Mouse (Mus musculus) embryonic facial prominence, embryonic 11.5 days (tissue): ENCODE measurements around the gene Raet1e. TPM values are rescaled to one million over a fixed set of nuclear protein-coding genes. Genes with fewer than 3 reads are reported as not detected.
A peak's percentile ranks its signal among the peaks of the same experiment; 100 is the strongest.
"Not testable (repeated sequence)": the region's sequence is repeated elsewhere in the genome, so short reads cannot be mapped to it uniquely, and the experiment has no call there.

Source experiments
- ATAC-seq: fragments of 200-750 bp; cut with Nextera tagmentation; replicated peaks from 2 replicates; pipeline ENCODE4 v1.8.0; 2017; ENCODE audit warnings: low read depth; ENCODE audit not compliant: insufficient number of reproducible peaks, low FRiP score, low TSS enrichment
- DNase-seq: peaks from one replicate; pipeline ENCODE4 v3.0.0-alpha.2; 2015; ENCODE audit warnings: low spot score
- H3K27ac ChIP-seq: fragments of 300-500 bp; sonication (generic); replicated peaks from 2 replicates; pipeline ENCODE4 v1.5.1; 2014; ENCODE audit warnings: mild to moderate bottlenecking, low read depth, low read length, control low read depth
- H3K27me3 ChIP-seq: fragments of 300-500 bp; sonication (generic); 2 replicates; pipeline ENCODE4 v1.6.1; 2014; ENCODE audit warnings: mild to moderate bottlenecking, low read length, moderate library complexity, mixed read lengths; ENCODE audit not compliant: control insufficient read depth, insufficient read depth
- H3K36me3 ChIP-seq: fragments of 300-500 bp; sonication (generic); replicated peaks from 2 replicates; pipeline ENCODE4 v1.6.1; 2014; ENCODE audit warnings: low read depth, mild to moderate bottlenecking, low read length, moderate library complexity, mixed read lengths; ENCODE audit not compliant: control insufficient read depth, insufficient read depth
- H3K4me1 ChIP-seq: fragments of 300-500 bp; sonication (generic); 2 replicates; pipeline ENCODE4 v1.6.1; 2014; ENCODE audit warnings: low read length, mixed read lengths; ENCODE audit not compliant: control insufficient read depth, insufficient read depth
- H3K4me2 ChIP-seq: fragments of 300-500 bp; sonication (generic); 2 replicates; pipeline ENCODE4 v1.6.1; 2014; ENCODE audit warnings: low read depth, mild to moderate bottlenecking, control low read depth, low read length, moderate library complexity
- H3K4me3 ChIP-seq: fragments of 300-500 bp; sonication (generic); 2 replicates; pipeline ENCODE4 v1.5.1; 2014; ENCODE audit warnings: low read depth, low read length, control low read depth
- H3K9ac ChIP-seq: fragments of 300-500 bp; sonication (generic); replicated peaks from 2 replicates; pipeline ENCODE4 v1.6.1; 2014; ENCODE audit warnings: mild to moderate bottlenecking, control low read depth, low read length
- H3K9me3 ChIP-seq: fragments of 300-500 bp; sonication (generic); replicated peaks from 2 replicates; pipeline ENCODE4 v1.6.1; 2016; ENCODE audit warnings: mild to moderate bottlenecking, low read length, inconsistent platforms, mixed read lengths; ENCODE audit not compliant: control insufficient read depth
- WGBS: fragments of 180-500 bp; shearing (Covaris S2); extraction: QIAGEN DNeasy Blood & Tissue Kit; methylation state at CpG from one replicate; pipeline ENCODE4 v1.1.7; 2014; 5-methylcytosine and 5-hydroxymethylcytosine counted together
- polyA plus RNA-seq: library from polyadenylated mRNA; unstranded; fragments of >200 nt; fragmentation: Nextera tagmentation; extraction: Ambion mirVana; gene quantifications from 2 replicates; pipeline ENCODE4 v1.2.1, GENCODE M21; 2014

The Raet1e gene
- polyA plus RNA-seq, 1 experiment from 2014 or later = 11.3 TPM

- no peaks in the 10 kb centered on the region for H3K9me3 ChIP-seq
- DNase-seq = peak; percentile 26
- H3K4me3 ChIP-seq = peak overlapping the region; percentile 32; the same call in 1 of the 2 replicates
- H3K36me3 ChIP-seq = no peaks in the 10 kb centered on the region
- peak overlapping the region; percentile 59 for H3K4me2 ChIP-seq
- H3K4me1 ChIP-seq = no peaks in the 10 kb centered on the region
- peaks cover 11% of the 10 kb centered on the region; the same call in 1 of the 2 replicates for H3K27me3 ChIP-seq
- ATAC-seq = no peak
- H3K9ac ChIP-seq = no peak overlapping the region
- no peak overlapping the region for H3K27ac ChIP-seq
- WGBS = 6% methylated on average over 19 of the region's 19 CpGs
These were observed 116.2 kb downstream of the Raet1e start for GRCm38 (mm10) chr10:22274445-22275057.

DNA sequence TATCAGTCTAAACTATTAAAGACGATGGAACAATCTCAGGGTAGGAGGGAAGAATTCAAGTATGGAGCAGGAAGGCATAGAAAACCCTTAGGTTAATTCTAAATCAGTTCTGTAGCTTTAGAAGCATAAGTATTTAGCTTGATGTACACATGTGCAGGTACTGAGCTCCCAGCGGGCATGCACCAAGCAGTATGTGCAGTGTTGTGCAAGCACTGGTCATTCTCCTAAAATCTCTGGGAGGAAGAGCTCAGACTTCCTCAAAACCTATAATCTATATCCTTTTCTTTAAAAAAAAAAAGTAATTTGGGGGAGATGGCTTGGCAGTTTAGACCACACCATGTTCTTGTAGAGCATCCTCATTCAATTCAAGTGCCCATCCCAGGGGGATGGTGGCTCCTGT is 120.1 kb downstream of the Raet1e start:
- H3K27ac ChIP-seq, H3K4me1 ChIP-seq, H3K4me2 ChIP-seq, H3K36me3 ChIP-seq, DNase-seq, H3K9me3 ChIP-seq, H3K9ac ChIP-seq, H3K27me3 ChIP-seq, H3K4me3 ChIP-seq, ATAC-seq: not testable (repeated sequence)
- WGBS = 86% methylated on average over 2 of the region's 2 CpGs

DNA sequence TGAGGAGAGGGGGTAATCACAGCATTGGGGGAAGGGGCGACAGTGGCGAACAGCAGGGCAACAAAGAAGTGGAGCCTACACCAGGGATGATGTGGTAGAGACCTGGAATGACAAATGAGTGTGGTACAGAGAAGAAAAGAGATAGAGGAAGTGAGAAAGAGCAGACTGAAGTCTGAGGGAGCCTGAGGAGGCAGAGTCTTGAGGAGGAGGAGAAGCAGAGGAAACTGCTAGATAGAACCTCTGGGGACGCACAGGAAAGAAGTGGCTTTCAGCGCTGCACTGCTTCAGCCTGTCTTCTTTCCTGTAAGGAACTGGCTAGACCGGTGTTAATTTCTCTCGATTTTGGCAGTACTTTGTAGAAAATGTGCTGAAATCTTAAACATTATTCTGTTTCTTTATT is 124.4 kb downstream of the Raet1e start:
- 50% methylated on average over 6 of the region's 6 CpGs for WGBS

DNA sequence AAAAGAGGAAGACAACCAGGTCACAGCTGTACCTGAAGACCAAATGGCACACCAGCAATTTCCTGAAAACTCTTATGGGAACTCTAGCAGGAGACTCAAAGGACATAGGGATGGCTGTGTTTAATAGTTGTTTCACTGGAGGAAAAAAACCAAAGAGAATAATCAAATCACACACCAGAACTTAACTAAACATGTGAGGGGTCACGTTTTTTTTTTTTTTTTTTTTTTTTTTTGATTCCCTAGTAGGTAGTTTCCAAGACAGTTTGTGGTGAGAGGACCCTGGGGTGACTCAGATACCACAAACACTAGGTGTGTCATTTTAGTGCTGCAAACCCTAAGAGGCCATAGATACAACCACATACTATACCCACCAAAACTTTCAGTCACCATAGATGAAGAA is 137.3 kb downstream of the Raet1e start:
- 38% methylated on average over 1 of the region's 1 CpGs for WGBS
- no peak overlapping the region for H3K9ac ChIP-seq
- no peak overlapping the region for H3K4me2 ChIP-seq
- ATAC-seq (no peak), DNase-seq (no peak)
- H3K27me3 ChIP-seq = no peaks in the 10 kb centered on the region
- H3K4me1 ChIP-seq = no peaks in the 10 kb centered on the region
- no peaks in the 10 kb centered on the region for H3K36me3 ChIP-seq
- no peaks in the 10 kb centered on the region for H3K9me3 ChIP-seq
- H3K27ac ChIP-seq = no peak overlapping the region
- no peak overlapping the region for H3K4me3 ChIP-seq

More for the DNA sequence above, 124.4 kb downstream of the Raet1e start:
- H3K4me2 ChIP-seq = no peak overlapping the region
- no peak overlapping the region for H3K4me3 ChIP-seq
- ATAC-seq (no peak), DNase-seq (no peak)
- H3K4me1 ChIP-seq = no peaks in the 10 kb centered on the region
- H3K9ac ChIP-seq = no peak overlapping the region
- H3K9me3 ChIP-seq = no peaks in the 10 kb centered on the region
- no peaks in the 10 kb centered on the region for H3K27me3 ChIP-seq
- no peak overlapping the region for H3K27ac ChIP-seq
- H3K36me3 ChIP-seq = no peaks in the 10 kb centered on the region

DNA sequence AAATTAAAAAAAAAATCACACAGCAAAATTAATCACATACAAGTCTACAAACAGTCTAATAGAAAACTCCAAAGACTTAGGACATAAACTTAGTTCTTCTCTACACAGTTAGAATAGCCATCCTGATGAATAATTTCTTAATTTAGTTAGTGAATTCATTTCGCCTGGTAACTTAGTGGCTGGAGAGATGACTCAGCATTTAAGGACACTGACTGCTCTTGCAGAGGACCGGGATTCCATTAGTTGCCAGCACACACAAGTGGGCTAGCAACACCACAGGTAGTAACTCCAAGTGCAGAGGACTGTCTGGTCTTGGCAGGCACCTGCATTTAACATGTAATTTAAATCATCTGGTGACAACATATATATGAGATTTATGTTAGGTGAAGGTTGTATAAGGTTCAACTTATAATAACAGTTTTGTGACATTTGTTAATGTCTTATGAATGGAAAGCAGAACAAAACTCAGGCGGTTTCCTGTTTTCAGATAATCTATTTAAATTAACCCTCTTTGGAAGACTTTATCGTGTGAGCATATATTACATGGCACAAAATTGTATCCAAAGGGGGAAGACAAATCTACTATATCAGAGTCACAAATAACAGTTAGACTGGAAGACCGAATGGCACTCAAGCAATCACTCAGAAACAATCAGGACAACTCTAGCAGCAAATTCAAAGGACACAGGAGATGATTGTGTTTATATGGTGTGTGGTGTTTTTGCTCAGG is 138.8 kb downstream of the Raet1e start:
- Histone ChIP-seq H3K36me3 (no peaks in the 10 kb centered on the region), H3K4me2 (no peak overlapping the region), H3K9ac (no peak overlapping the region), H3K27ac (no peak overlapping the region), H3K9me3 (no peaks in the 10 kb centered on the region), H3K27me3 (no peaks in the 10 kb centered on the region), H3K4me3 (no peak overlapping the region), H3K4me1 (no peaks in the 10 kb centered on the region)
- DNase-seq = no peak
- ATAC-seq = no peak
- 81% methylated on average over 5 of the region's 5 CpGs for WGBS

GRCm38 (mm10) chr10:22297766-22298461 is 139.5 kb downstream of the Raet1e start:
- Histone ChIP-seq H3K4me1 (no peaks in the 10 kb centered on the region), H3K9me3 (no peaks in the 10 kb centered on the region), H3K36me3 (no peaks in the 10 kb centered on the region), H3K9ac (no peak overlapping the region), H3K4me3 (no peak overlapping the region), H3K4me2 (no peak overlapping the region), H3K27me3 (no peaks in the 10 kb centered on the region), H3K27ac (no peak overlapping the region)
- WGBS = 55% methylated on average over 8 of the region's 8 CpGs
- DNase-seq (no peak), ATAC-seq (no peak)

- ATAC-seq = no peak
- no peaks in the 10 kb centered on the region for H3K4me1 ChIP-seq
- no peak for DNase-seq
- H3K4me2 ChIP-seq = no peak overlapping the region
- no peaks in the 10 kb centered on the region for H3K27me3 ChIP-seq
- no peaks in the 10 kb centered on the region for H3K36me3 ChIP-seq
- 76% methylated on average over 2 of the region's 2 CpGs for WGBS
- no peak overlapping the region for H3K9ac ChIP-seq
- no peak overlapping the region for H3K27ac ChIP-seq
- no peak overlapping the region for H3K4me3 ChIP-seq
- H3K9me3 ChIP-seq = no peaks in the 10 kb centered on the region
These were observed 141.0 kb downstream of the Raet1e start for GRCm38 (mm10) chr10:22299324-22299723.

GRCm38 (mm10) chr10:22301641-22302040 is 143.3 kb downstream of the Raet1e start:
- no peaks in the 10 kb centered on the region for H3K27me3 ChIP-seq

More at GRCm38 (mm10) chr10:22301641-22302040, 143.3 kb downstream of the Raet1e start:
- Histone ChIP-seq H3K27ac (no peak overlapping the region), H3K4me2 (no peak overlapping the region), H3K9ac (no peak overlapping the region), H3K4me1 (no peaks in the 10 kb centered on the region), H3K4me3 (no peak overlapping the region), H3K36me3 (no peaks in the 10 kb centered on the region), H3K9me3 (no peaks in the 10 kb centered on the region)
- 76% methylated on average over 1 of the region's 1 CpGs for WGBS
- DNase-seq (no peak), ATAC-seq (no peak)
